Mouse (Mus musculus): ENCODE data around the gene Gm28047.

DNA sequence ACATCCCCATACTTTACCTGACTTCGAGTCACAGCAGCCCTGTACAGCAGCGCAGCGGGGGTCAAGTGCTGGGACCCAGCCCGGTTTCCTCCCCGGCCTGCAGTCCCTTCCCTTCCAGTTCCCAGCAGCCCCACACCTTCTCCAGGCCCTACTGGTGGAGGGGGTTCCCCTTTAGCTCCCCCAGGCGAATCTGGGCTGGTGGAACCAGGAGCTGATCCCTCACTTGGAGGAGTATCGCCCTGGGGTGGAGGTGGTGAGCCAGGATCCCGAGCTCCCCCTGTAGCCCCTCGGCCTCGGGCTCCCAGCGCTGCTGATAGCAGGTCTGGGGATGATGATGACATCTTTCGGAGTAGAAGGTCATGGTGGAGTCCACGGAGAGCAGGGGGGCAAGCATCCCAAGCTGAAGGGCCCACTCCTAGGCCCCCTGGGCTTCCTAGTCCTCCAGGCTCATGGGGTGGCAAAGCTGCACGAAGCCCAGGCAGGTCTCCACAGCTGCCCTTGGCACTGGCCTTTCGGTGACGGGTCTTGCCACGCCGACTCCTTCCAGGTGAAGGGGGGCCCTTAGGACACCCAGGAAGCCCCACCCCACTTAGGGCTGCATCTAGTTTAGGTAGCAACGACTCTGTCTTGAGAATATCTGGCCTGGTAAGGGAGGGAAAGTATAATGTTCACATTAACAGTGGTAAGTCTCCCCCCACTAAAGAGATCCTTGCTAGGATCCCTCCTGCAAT lies 123.6 kb downstream of the Gm28047 start:
- TF ChIP-seq CTCF (IDR thresholded peaks at IDR 0.05; ENCODE audit: insufficient read depth, low read depth, low read length) (no peak), POLR2A (IDR thresholded peaks at IDR 0.05; ENCODE audit: insufficient read depth, low read depth, low read length) (no peak)

All from olfactory bulb, adult 2 months (tissue).